Mouse (Mus musculus) ovary, postnatal 10 days (tissue): ENCODE measurements around the gene Serpinb8.

Experiments
- DNase-seq: peaks from one replicate; pipeline ENCODE4 v3.0.0; 2022; ENCODE audit warnings: low spot score

The Serpinb8 gene

GRCm38 (mm10) chr1:107645086-107645485 lies 55.3 kb downstream of the Serpinb8 start:
- DNase-seq: no peak

GRCm38 (mm10) chr1:107657689-107658088 lies 67.9 kb downstream of the Serpinb8 start:
- no peak for DNase-seq
